Mouse (Mus musculus): ENCODE measurements around the gene Col2a1. TPM values are rescaled to one million over a fixed set of nuclear protein-coding genes. Genes with fewer than 3 reads are reported as not detected.

Gene Col2a1
- total and polyA plus RNA-seq, 2 experiments from 2014 or later = 7.4 to 19.3 TPM

DNA sequence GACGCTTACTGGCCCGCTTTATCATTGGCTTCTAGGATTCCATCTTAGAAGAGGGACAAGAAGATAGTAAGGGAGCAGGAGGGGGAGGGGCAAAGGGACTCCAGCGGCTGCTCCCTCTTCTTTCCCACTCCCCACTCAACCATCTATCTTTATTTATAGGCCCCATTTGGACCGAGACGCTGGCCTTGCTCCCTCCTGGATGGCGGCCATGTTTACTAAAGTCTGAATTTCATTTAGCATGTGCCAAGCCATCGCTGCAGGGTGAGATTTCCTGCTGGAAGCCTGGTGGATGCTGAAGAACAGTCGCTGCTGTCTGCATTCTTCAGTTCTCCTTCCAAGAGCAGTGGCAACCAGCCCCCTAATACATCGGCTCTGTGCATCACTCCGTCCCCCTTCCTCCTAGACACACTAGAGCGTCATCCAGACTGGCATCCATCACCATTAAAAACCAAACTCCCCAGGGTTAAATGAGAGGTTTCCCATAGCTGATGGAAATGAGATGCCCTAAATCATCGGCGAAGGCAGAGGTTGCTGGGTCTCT lies 7.7 kb downstream of the Col2a1 start:
- no peak overlapping the region for H3K4me2 ChIP-seq (ENCODE audit: low read depth, low read length)
- H3K27ac ChIP-seq = 0 out of 2 replicates have a peak overlapping the region, but pooled peaks have one; percentile 20
- no peak overlapping the region for H3K9ac ChIP-seq (replicated peaks; ENCODE audit: low read length)
- H3K27me3 ChIP-seq (ENCODE audit: insufficient read depth, low read length) = 0 out of 2 replicates have a peak, but pooled peaks cover 18% of the 10 kb centered on the region
- DNase-seq (ENCODE audit: low spot score) (peak; percentile 87), ATAC-seq (peak; percentile 50)
- no peak overlapping the region for H3K4me3 ChIP-seq (ENCODE audit: low read length)
- WGBS = 34% methylated on average over 13 of the region's 13 CpGs
- no peak; the same call in 1 of the 2 replicates for TF ChIP-seq CTCF (IDR thresholded peaks at IDR 0.05; ENCODE audit: low read depth)
- no peaks in the 10 kb centered on the region for H3K36me3 ChIP-seq (ENCODE audit: insufficient read depth, low read length)
- H3K4me1 ChIP-seq (ENCODE audit: insufficient read depth, low read length) = peaks cover 42% of the 10 kb centered on the region
- H3K9me3 ChIP-seq (ENCODE audit: low read length) = no peaks in the 10 kb centered on the region

DNA sequence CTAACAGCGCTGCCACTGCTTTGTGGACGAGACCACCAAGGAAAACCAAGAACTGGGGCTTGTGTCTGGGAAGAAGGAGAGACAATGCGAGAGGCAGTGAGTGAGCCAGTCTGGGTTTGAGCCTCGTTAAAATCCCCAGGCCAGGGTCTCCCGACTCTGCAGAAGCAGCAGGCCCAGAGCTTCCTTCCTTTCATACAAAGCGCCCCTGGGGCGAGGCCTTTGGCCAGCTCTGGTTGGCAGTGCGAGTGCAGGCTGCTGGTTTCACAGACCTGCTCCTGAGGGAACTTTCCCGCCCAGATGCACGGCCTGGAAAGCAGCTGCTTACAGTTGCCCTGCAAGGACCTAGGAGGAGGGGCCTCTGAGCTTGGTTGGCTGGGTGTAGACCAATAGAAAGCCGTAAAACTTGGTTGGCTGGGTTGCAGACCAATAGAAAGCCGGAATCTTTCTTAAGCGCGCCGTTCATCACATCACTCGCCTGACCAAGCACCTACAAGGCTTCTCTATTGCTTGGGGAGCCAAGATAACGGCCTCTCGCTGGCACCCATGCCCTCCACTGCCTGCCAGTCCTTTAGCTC lies 11.7 kb downstream of the Col2a1 start:
- H3K4me1 ChIP-seq (ENCODE audit: insufficient read depth, low read length) = peaks cover 36% of the 10 kb centered on the region
- WGBS = 2% methylated on average over 18 of the region's 18 CpGs
- no peak for TF ChIP-seq CTCF (IDR thresholded peaks at IDR 0.05; ENCODE audit: low read depth)

DNA sequence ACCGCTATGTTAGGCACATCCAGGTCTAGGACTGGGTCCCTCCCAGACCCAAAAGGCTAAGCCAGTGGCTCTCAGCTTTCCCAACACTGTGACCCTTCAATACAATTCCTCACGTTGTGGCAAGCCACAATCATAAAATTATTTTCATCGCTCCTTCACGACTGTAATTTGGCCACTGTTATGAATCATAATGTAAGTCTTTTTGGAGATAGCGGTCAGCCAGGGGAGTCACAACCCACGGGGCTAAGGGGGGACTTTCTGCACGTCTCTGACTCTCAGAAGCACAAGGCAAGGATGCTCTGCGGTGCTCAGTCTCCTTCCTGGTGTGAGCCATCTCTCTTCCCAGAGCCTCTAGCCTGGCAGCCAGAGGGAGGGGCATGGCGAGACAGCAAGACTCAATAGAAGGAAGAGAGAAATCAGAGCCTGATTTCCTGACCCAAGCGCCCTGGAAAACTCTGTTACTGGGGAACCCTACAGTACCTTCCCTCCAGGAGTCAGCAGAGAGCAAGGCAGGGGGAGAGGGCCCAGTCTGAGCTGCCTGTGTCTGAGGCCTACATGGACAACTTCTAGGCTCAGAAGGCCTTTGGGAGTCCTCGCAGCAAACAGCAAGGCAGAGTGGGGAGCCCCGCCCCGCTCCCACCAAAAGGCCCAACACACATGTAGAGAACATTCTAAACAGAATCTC lies 12.3 kb downstream of the Col2a1 start:
- peak; percentile 42 for DNase-seq (ENCODE audit: low spot score)
- Histone ChIP-seq H3K4me1 (ENCODE audit: insufficient read depth, low read length) (peaks cover 35% of the 10 kb centered on the region), H3K27me3 (ENCODE audit: insufficient read depth, low read length) (no peaks in the 10 kb centered on the region), H3K4me2 (ENCODE audit: low read depth, low read length) (peak overlapping the region; percentile 53), H3K9ac (replicated peaks; ENCODE audit: low read length) (peak overlapping the region; percentile 49), H3K4me3 (ENCODE audit: low read length) (peak overlapping the region; percentile 24; the same call in 1 of the 2 replicates), H3K27ac (peak overlapping the region; percentile 90), H3K36me3 (ENCODE audit: insufficient read depth, low read length) (no peaks in the 10 kb centered on the region), H3K9me3 (ENCODE audit: low read length) (no peaks in the 10 kb centered on the region)
- peak; percentile 10; the same call in 1 of the 2 replicates for ATAC-seq
- 36% methylated on average over 13 of the region's 13 CpGs for WGBS
- peak; percentile 60 for TF ChIP-seq CTCF (IDR thresholded peaks at IDR 0.05; ENCODE audit: low read depth)

More for the DNA sequence above, 11.7 kb downstream of the Col2a1 start:
- H3K4me2 ChIP-seq (ENCODE audit: low read depth, low read length) = peak overlapping the region; percentile 53
- no peaks in the 10 kb centered on the region for H3K9me3 ChIP-seq (ENCODE audit: low read length)
- peak overlapping the region; percentile 90 for H3K27ac ChIP-seq
- peak; percentile 95 for ATAC-seq
- H3K9ac ChIP-seq (replicated peaks; ENCODE audit: low read length) = peak overlapping the region; percentile 49
- peak overlapping the region; percentile 24 for H3K4me3 ChIP-seq (ENCODE audit: low read length)
- peak; percentile 96 for DNase-seq (ENCODE audit: low spot score)
- no peaks in the 10 kb centered on the region for H3K27me3 ChIP-seq (ENCODE audit: insufficient read depth, low read length)
- H3K36me3 ChIP-seq (ENCODE audit: insufficient read depth, low read length) = no peaks in the 10 kb centered on the region

DNA sequence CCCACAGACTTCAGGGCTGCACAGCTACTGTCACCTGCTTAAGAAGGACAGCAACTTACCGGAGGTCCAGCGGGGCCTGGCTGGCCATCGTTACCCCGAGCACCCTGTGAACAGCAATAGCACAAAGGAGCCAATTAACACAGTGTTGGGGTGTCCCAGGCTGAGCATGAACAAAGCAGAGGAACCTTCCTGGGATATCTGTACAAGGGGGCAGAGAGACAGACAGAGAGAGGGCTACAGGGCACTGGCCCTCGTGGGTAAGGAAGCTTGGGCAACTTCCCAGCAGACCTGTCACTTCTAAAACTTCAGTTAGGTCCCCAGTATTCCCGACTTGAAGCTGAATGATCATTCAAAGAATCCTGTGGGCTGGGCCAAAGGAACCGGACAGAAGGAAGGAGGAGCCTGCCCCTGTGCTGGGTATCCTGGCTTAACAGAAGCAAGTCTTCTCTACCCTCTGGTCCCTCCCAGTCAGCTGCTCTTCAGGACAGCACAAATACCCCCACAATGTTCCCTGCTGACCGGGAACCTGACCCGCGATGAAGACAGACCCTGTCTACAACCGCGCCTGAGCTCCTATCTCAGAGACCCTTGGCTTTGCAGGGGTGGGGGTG lies 13.1 kb downstream of the Col2a1 start:
- H3K4me1 ChIP-seq (ENCODE audit: insufficient read depth, low read length) = peaks cover 30% of the 10 kb centered on the region
- no peak overlapping the region for H3K27ac ChIP-seq
- TF ChIP-seq CTCF (IDR thresholded peaks at IDR 0.05; ENCODE audit: low read depth) = no peak
- ATAC-seq = no peak
- no peaks in the 10 kb centered on the region for H3K9me3 ChIP-seq (ENCODE audit: low read length)
- no peaks in the 10 kb centered on the region for H3K36me3 ChIP-seq (ENCODE audit: insufficient read depth, low read length)
- no peak for DNase-seq (ENCODE audit: low spot score)
- H3K4me2 ChIP-seq (ENCODE audit: low read depth, low read length) = no peak overlapping the region
- no peak overlapping the region for H3K4me3 ChIP-seq (ENCODE audit: low read length)
- no peaks in the 10 kb centered on the region for H3K27me3 ChIP-seq (ENCODE audit: insufficient read depth, low read length)
- no peak overlapping the region for H3K9ac ChIP-seq (replicated peaks; ENCODE audit: low read length)
- WGBS = 15% methylated on average over 12 of the region's 12 CpGs

DNA sequence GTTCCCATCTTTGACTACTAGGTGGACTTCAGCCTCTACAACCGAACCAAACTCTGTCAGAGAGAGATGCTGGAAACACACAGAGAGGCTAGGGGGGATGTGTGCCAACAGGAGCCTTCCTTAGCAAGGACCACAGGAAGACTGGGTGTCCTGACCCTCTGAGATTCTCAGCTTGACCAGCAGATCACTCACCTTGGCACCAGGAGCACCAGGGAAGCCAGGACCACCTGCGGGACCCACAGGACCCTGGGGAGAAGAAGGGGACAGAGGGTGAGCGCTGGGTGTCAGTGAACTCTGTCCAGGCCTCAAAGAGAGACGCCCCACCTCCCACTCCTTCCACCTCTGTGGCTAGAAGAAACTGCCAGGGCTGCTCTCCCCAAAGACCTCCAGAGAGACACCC lies 13.8 kb downstream of the Col2a1 start:
- H3K27ac ChIP-seq = no peak overlapping the region
- DNase-seq (ENCODE audit: low spot score) (no peak), ATAC-seq (no peak)
- no peaks in the 10 kb centered on the region for H3K9me3 ChIP-seq (ENCODE audit: low read length)
- no peak overlapping the region for H3K4me2 ChIP-seq (ENCODE audit: low read depth, low read length)
- H3K4me3 ChIP-seq (ENCODE audit: low read length) = no peak overlapping the region
- 21% methylated on average over 4 of the region's 4 CpGs for WGBS
- no peaks in the 10 kb centered on the region for H3K36me3 ChIP-seq (ENCODE audit: insufficient read depth, low read length)
- H3K27me3 ChIP-seq (ENCODE audit: insufficient read depth, low read length) = no peaks in the 10 kb centered on the region
- H3K4me1 ChIP-seq (ENCODE audit: insufficient read depth, low read length) = peaks cover 24% of the 10 kb centered on the region
- no peak for TF ChIP-seq CTCF (IDR thresholded peaks at IDR 0.05; ENCODE audit: low read depth)
- no peak overlapping the region for H3K9ac ChIP-seq (replicated peaks; ENCODE audit: low read length)

DNA sequence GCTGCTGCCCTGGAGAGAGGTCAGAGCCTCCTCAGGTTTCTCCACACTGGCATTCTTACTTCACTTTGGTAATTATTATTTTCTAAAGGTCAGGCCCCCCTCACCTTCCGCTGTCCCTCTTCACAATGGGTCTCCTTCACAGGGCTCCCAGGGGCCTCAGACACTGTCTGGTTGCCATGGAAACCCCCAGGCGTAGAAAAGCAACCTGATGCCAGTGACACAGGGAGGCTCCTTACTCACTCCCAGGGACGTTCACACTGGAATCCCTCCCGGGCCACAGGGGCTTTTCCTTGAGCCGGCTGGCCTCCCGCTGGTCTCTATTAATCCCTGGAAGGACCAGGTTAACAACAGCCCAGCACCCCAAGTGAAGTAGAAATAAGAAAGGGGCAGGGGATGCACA lies 14.4 kb downstream of the Col2a1 start:
- Histone ChIP-seq H3K4me2 (ENCODE audit: low read depth, low read length) (peak overlapping the region; percentile 21; the same call in 1 of the 2 replicates), H3K27ac (peak overlapping the region; percentile 12; the same call in 1 of the 2 replicates), H3K36me3 (ENCODE audit: insufficient read depth, low read length) (no peaks in the 10 kb centered on the region), H3K9ac (replicated peaks; ENCODE audit: low read length) (no peak overlapping the region; the same call in 1 of the 2 replicates), H3K9me3 (ENCODE audit: low read length) (no peaks in the 10 kb centered on the region), H3K27me3 (ENCODE audit: insufficient read depth, low read length) (no peaks in the 10 kb centered on the region), H3K4me1 (ENCODE audit: insufficient read depth, low read length) (peaks cover 24% of the 10 kb centered on the region), H3K4me3 (ENCODE audit: low read length) (no peak overlapping the region)
- DNase-seq (ENCODE audit: low spot score) = peak; percentile 63
- WGBS = under 1% methylated on average over 6 of the region's 6 CpGs
- TF ChIP-seq CTCF (IDR thresholded peaks at IDR 0.05; ENCODE audit: low read depth) = no peak
- ATAC-seq = no peak
